10 mouse cellular contexts compared by ENCODE assay signal in the genomic region with DNA sequence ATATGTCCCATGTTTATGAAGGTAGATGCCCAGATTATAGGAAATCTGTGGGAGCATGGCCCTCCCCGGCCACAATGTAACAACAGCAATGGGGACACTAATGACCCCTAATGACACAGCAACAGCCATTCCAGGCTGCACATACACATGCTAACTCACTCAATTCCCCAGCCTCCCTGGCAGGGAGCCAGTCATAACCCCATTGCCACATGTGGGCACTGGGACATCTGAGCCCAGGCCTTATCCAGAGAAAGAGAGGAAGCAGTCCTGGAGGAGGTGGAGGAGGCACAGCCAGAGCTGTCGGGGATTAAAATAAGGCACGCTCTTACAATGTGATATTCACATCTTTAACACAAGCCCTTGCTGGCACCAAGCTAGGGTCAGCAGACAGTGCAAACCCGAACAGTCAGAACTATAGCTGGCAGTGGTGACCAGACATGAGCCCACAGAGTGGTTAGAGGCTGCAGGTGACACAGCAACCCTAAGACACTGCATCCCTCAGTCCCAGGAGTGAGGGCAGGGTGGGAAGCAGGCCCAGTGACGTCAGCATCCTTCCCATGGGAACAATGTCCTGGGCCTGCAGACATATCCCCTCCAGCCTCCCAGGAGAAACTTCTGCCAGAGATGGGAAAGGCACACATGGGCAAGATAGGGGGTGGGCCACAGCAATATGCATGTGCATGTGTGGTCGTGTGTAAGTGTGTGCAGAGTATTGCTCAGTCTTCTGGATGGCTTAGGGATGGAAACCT. TPM values are rescaled to one million over a fixed set of nuclear protein-coding genes. Genes with fewer than 3 reads are reported as not detected.
DNase-seq lines count a peak whose midpoint lies in the region; ATAC-seq and TF ChIP-seq lines count a peak whose summit lies in the region.
"Had no signal": no experiment of that assay in that cellular context is flagged by ENCODE, and none has a peak within 500 bp of the region (broad histone marks: within the 10 kb centered on the region; RNA-seq: fewer than 3 reads in every experiment).

No protein-coding gene starts in this region.

- peaks cover 11% of the 10 kb centered on the region for H3K4me1 ChIP-seq in heart, adult 2 months (ENCODE audit: control insufficient read depth, insufficient read depth, low read length)
- H3K4me1 ChIP-seq in heart, embryonic 11.5 days (ENCODE audit: control insufficient read depth, insufficient read depth, low read length) = peaks cover 62% of the 10 kb centered on the region
- peaks cover 90% of the 10 kb centered on the region for H3K4me1 ChIP-seq in liver, embryonic 15.5 days (replicated peaks)

- no peak for TF ChIP-seq EP300 in heart, adult 2 months (IDR thresholded peaks at IDR 0.05; ENCODE audit: insufficient read depth, low read depth, low read length)

- ATAC-seq in heart, embryonic 11.5 days (replicated peaks; ENCODE audit: insufficient number of reproducible peaks, low FRiP score, low TSS enrichment) = no peak
- ATAC-seq in liver, embryonic 15.5 days (ENCODE audit: insufficient read depth) = no peak

- H3K36me3 ChIP-seq in heart, adult 2 months (ENCODE audit: control insufficient read depth, insufficient read depth, low read length) = no peaks in the 10 kb centered on the region
- H3K36me3 ChIP-seq in heart, embryonic 11.5 days (ENCODE audit: control insufficient read depth, insufficient read depth, low read length) = no peaks in the 10 kb centered on the region
- H3K36me3 ChIP-seq in liver, embryonic 15.5 days (replicated peaks) = 0 out of 2 replicates have a peak, but pooled peaks cover 8% of the 10 kb centered on the region

- no peak overlapping the region for H3K4me3 ChIP-seq in heart, adult 2 months
- no peak overlapping the region for H3K4me3 ChIP-seq in heart, embryonic 11.5 days (ENCODE audit: low read depth, low read length)
- no peak overlapping the region for H3K4me3 ChIP-seq in liver, embryonic 15.5 days (replicated peaks)

- intact Hi-C loops in heart, adult 2 months (cut with DNase I) = no loop called here

- no peak overlapping the region for H3K9ac ChIP-seq in heart, adult 2 months (ENCODE audit: low read depth, low read length)
- 0 out of 2 replicates have a peak overlapping the region, but pooled peaks have one; percentile 12 for H3K9ac ChIP-seq in heart, embryonic 11.5 days (ENCODE audit: low read depth, low read length)
- H3K9ac ChIP-seq in liver, embryonic 15.5 days = no peak overlapping the region

- TF ChIP-seq POLR2A in heart, adult 2 months (IDR thresholded peaks at IDR 0.05; ENCODE audit: insufficient read depth, low read depth, low read length) = no peak

- H3K27ac ChIP-seq in heart, adult 2 months = peak overlapping the region; percentile 18; the same call in 1 of the 2 replicates
- peak overlapping the region; percentile 73 for H3K27ac ChIP-seq in heart, embryonic 11.5 days (ENCODE audit: low read depth, low read length)
- H3K27ac ChIP-seq in liver, embryonic 15.5 days (replicated peaks) = peak overlapping the region; percentile 1; the same call in 1 of the 2 replicates

- no peak for DNase-seq in heart, adult 2 months
- DNase-seq in heart, adult 8-10 months (ENCODE audit: low spot score) = no peak
- peak; percentile 62 for DNase-seq in NIH3T3 (ENCODE audit: low read depth)
- no peak for DNase-seq in spleen, adult 18-20 months
- no peak for DNase-seq in ovary, postnatal 14 days (ENCODE audit: low spot score)
- no peak for DNase-seq in layer of hippocampus, adult 9-10 months (ENCODE audit: low spot score)

- TF ChIP-seq CTCF in heart, adult 2 months (IDR thresholded peaks at IDR 0.05) = no peak

- H3K27me3 ChIP-seq in heart, adult 2 months (ENCODE audit: control insufficient read depth, insufficient read depth, low read length) = no peaks in the 10 kb centered on the region
- H3K27me3 ChIP-seq in heart, embryonic 11.5 days (ENCODE audit: control insufficient read depth, insufficient read depth, low read length) = no peaks in the 10 kb centered on the region
- no peaks in the 10 kb centered on the region for H3K27me3 ChIP-seq in liver, embryonic 15.5 days

- no peaks in the 10 kb centered on the region for H3K9me3 ChIP-seq in heart, embryonic 11.5 days (replicated peaks; ENCODE audit: control insufficient read depth, low read length)
- no peaks in the 10 kb centered on the region for H3K9me3 ChIP-seq in liver, embryonic 15.5 days (replicated peaks)

- no peaks in the 10 kb centered on the region for H3K79me2 ChIP-seq in heart, adult 2 months (replicated peaks; ENCODE audit: control insufficient read depth, insufficient read depth, low read length)

- 37% methylated on average over 6 of the region's 6 CpGs for WGBS in heart, adult 2 months
- WGBS in heart, embryonic 11.5 days (ENCODE audit: insufficient replicate concordance) = 56% methylated on average over 6 of the region's 6 CpGs
- WGBS in liver, embryonic 15.5 days (ENCODE audit: insufficient replicate concordance) = 69% methylated on average over 6 of the region's 6 CpGs

- no peak overlapping the region for H3K4me2 ChIP-seq in heart, embryonic 11.5 days
- no peak overlapping the region for H3K4me2 ChIP-seq in liver, embryonic 15.5 days

RNA-seq across cellular contexts. Expression of gene Samd4b, which starts 11.1 kb away (rescaled TPM):
- 10 to 100 TPM; 21.9 to 22.4 TPM for total RNA-seq in heart, adult 2 months (2021)
- 38.8 and 46.1 TPM in 2 replicates for polyA plus RNA-seq in heart, adult 2 months (2012; rRNA removed)
- 10 to 100 TPM; 19.4 to 23.4 (median 21.5) TPM for total RNA-seq in heart, adult 8-10 months (2022)
- 22.2 and 22.8 TPM in 2 replicates for polyA plus RNA-seq in heart, embryonic 11.5 days (2014; fragmentation: Nextera tagmentation; extraction: Ambion mirVana)
- 5.6 and 6.6 TPM in 2 replicates for polyA plus RNA-seq in liver, embryonic 15.5 days (2015; fragmentation: Nextera tagmentation; extraction: Ambion mirVana)

RNA-seq across cellular contexts. Expression of gene Pak4, which starts 11.1 kb away (rescaled TPM):
- total RNA-seq in heart, adult 2 months (2021) = 1 to 10 TPM; 8.8 to 9.4 TPM
- 6.4 and 7.6 TPM in 2 replicates for polyA plus RNA-seq in heart, adult 2 months (2012; rRNA removed)
- 10 to 100 TPM in 1 of 4 experiments, 1 to 10 TPM in 3; 8.1 to 11.8 (median 8.5) TPM for total RNA-seq in heart, adult 8-10 months (2022)
- polyA plus RNA-seq in heart, embryonic 11.5 days (2014; fragmentation: Nextera tagmentation; extraction: Ambion mirVana) = 25.4 and 27.6 TPM in 2 replicates
- 17.9 and 19.2 TPM in 2 replicates for polyA plus RNA-seq in liver, embryonic 15.5 days (2015; fragmentation: Nextera tagmentation; extraction: Ambion mirVana)

RNA-seq across cellular contexts. Expression of gene Nccrp1, which starts 39.8 kb away (rescaled TPM):
- total RNA-seq in heart, adult 2 months (2021) = not detected
- polyA plus RNA-seq in heart, adult 2 months (2012; rRNA removed) = not detected in 2 replicates
- total RNA-seq in heart, adult 8-10 months (2022) = not detected
- polyA plus RNA-seq in heart, embryonic 11.5 days (2014; fragmentation: Nextera tagmentation; extraction: Ambion mirVana) = not detected in 2 replicates
- not detected in 2 replicates for polyA plus RNA-seq in liver, embryonic 15.5 days (2015; fragmentation: Nextera tagmentation; extraction: Ambion mirVana)
- polyA plus RNA-seq: limb, embryonic 11.5 days had no signal

RNA-seq across cellular contexts. Expression of gene Acp7, which starts 44.3 kb away (rescaled TPM):
- not detected for total RNA-seq in heart, adult 2 months (2021)
- 0.49 TPM in 1 of 2 replicates, not detected in the other for polyA plus RNA-seq in heart, adult 2 months (2012; rRNA removed)
- not detected for total RNA-seq in heart, adult 8-10 months (2022)
- 0.17 TPM in 1 of 2 replicates, not detected in the other for polyA plus RNA-seq in heart, embryonic 11.5 days (2014; fragmentation: Nextera tagmentation; extraction: Ambion mirVana)
- not detected in 2 replicates for polyA plus RNA-seq in liver, embryonic 15.5 days (2015; fragmentation: Nextera tagmentation; extraction: Ambion mirVana)
- total RNA-seq: common myeloid progenitor, adult 5-6 weeks had no signal
- polyA plus RNA-seq: limb, embryonic 11.5 days had no signal

RNA-seq across cellular contexts. Expression of gene Sycn, which starts 46.2 kb away (rescaled TPM):
- not detected for total RNA-seq in heart, adult 2 months (2021)
- not detected in 2 replicates for polyA plus RNA-seq in heart, adult 2 months (2012; rRNA removed)
- not detected for total RNA-seq in heart, adult 8-10 months (2022)
- polyA plus RNA-seq in heart, embryonic 11.5 days (2014; fragmentation: Nextera tagmentation; extraction: Ambion mirVana) = not detected in 2 replicates
- 0.68 TPM in 1 of 2 replicates, not detected in the other for polyA plus RNA-seq in liver, embryonic 15.5 days (2015; fragmentation: Nextera tagmentation; extraction: Ambion mirVana)
- total RNA-seq: common myeloid progenitor, adult 5-6 weeks had no signal
- polyA plus RNA-seq: limb, embryonic 11.5 days had no signal

Comparison
In these comparisons a context has a peak if more than half of its experiments do, and no peak if none do; other contexts are left out.
1. H3K27ac ChIP-seq: peak in every context shown above with its lines; median percentile 73 in heart, embryonic 11.5 days; 18 in heart, adult 2 months; 1 in liver, embryonic 15.5 days.